Mouse (Mus musculus) spleen, adult 2 months (tissue): ENCODE measurements around the gene Clint1.

Experiments
- CTCF ChIP-seq: fragments of 200-500 bp; IDR thresholded peaks from 2 replicates; pipeline ENCODE4 v1.5.1; 2011; ENCODE audit warnings: mild to moderate bottlenecking, inconsistent platforms; ENCODE audit not compliant: insufficient read depth, insufficient read length, insufficient replicate concordance; ENCODE audit errors: extremely low read depth
- POLR2A ChIP-seq: fragments of 200-500 bp; IDR thresholded peaks from 2 replicates; pipeline ENCODE4 v1.6.1; 2011; ENCODE audit warnings: low read depth, low read length, inconsistent platforms

- no peak for TF ChIP-seq POLR2A
- TF ChIP-seq CTCF: no peak
Observed at GRCm38 (mm10) chr11:45916196-45916595, 64.3 kb downstream of the Clint1 start.
